Mouse (Mus musculus): Measurements from ENCODE around the gene Zfp317. TPM values are rescaled to one million over a fixed set of nuclear protein-coding genes. Genes with fewer than 3 reads are reported as not detected.
"Not testable (repeated sequence)": the region's sequence is repeated elsewhere in the genome, so short reads cannot be mapped to it uniquely, and the experiment has no call there.

The Zfp317 gene
- polyA plus RNA-seq (2011; ENCODE audit: insufficient read length, low read depth, missing spikeins), result 28.3 and 28.8 TPM in 2 replicates

GRCm38 (mm10) chr9:19621843-19622822 lies at the start of gene Zfp317:
Gene Zfp317, plus strand, starts transcription at chr9:19622102.
- peak; percentile 87 for TF ChIP-seq POLR2A (IDR thresholded peaks at IDR 0.05; ENCODE audit: low read depth, low read length)
- TF ChIP-seq CTCF (IDR thresholded peaks at IDR 0.05; ENCODE audit: borderline replicate concordance, insufficient read depth, low read length), result no peak

DNA sequence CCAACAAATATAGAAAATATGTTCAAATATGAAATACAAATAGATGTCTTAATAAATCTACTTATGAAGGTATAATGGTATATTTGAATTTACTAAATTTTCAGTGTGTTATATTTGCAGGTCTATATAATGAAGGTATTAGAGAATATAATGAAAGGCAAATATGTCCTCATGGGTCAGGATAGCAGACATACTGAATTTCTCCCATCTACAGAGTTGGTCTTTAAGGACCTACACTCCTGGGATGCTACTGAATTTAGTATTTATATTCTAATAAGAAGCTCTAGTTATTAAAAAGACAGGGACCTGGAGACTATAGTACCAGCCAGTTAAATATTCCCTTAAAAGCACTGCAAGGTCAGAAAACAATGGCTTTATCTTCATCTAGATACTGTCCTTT lies 39.6 kb upstream of the Zfp317 start, which contains the start of gene Olfr855:
Olfr855 (plus strand) TSS at position 301 of the 400 bp plus-strand sequence.
- no peaks in the 10 kb centered on the region for H3K4me1 ChIP-seq (ENCODE audit: control insufficient read depth, insufficient read depth, low read length)
- TF ChIP-seq POLR2A (IDR thresholded peaks at IDR 0.05; ENCODE audit: low read depth, low read length) (no peak), CTCF (IDR thresholded peaks at IDR 0.05; ENCODE audit: borderline replicate concordance, insufficient read depth, low read length) (no peak)
- no peak within 1 kb of the TSS for H3K27ac ChIP-seq (ENCODE audit: insufficient read depth, low read length)
- H3K4me3 ChIP-seq (ENCODE audit: insufficient read depth, low read length), result no peak within 1 kb of the TSS

More at GRCm38 (mm10) chr9:19621843-19622822, at the start of gene Zfp317:
- peak within 1 kb of the TSS; percentile 61 for H3K4me3 ChIP-seq (ENCODE audit: insufficient read depth, low read length)
- peak within 1 kb of the TSS; percentile 78 for H3K27ac ChIP-seq (ENCODE audit: insufficient read depth, low read length)
- no peaks in the 10 kb centered on the region for H3K4me1 ChIP-seq (ENCODE audit: control insufficient read depth, insufficient read depth, low read length)

DNA sequence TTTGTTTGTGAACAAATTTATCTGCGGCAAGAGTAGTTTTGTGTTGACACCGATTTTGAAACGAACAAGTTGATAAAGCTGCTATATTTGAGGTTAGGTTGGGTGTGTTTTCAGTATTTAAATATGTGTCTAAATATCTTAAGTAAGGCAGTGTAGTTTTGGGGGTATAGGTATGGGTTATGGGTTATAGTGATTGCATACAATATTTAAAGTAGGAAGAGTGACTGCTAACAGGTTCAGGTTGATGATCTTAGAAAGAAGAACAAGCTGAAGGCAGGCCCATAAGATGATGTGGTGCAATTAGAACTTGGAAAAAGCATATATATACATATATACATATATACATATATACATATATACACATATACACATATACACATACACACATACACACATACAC lies 605 bp upstream of the Zfp317 start:
- Histone ChIP-seq H3K4me3 (ENCODE audit: insufficient read depth, low read length) (no peak overlapping the region), H3K27ac (ENCODE audit: insufficient read depth, low read length) (no peak overlapping the region), H3K4me1 (ENCODE audit: control insufficient read depth, insufficient read depth, low read length) (no peaks in the 10 kb centered on the region)
- TF ChIP-seq CTCF (IDR thresholded peaks at IDR 0.05; ENCODE audit: borderline replicate concordance, insufficient read depth, low read length) (no peak), POLR2A (IDR thresholded peaks at IDR 0.05; ENCODE audit: low read depth, low read length) (no peak)

GRCm38 (mm10) chr9:19629574-19629973 lies 7.7 kb downstream of the Zfp317 start:
- H3K27ac ChIP-seq (ENCODE audit: insufficient read depth, low read length), result no peak overlapping the region
- no peaks in the 10 kb centered on the region for H3K4me1 ChIP-seq (ENCODE audit: control insufficient read depth, insufficient read depth, low read length)
- no peak overlapping the region for H3K4me3 ChIP-seq (ENCODE audit: insufficient read depth, low read length)
- TF ChIP-seq POLR2A (IDR thresholded peaks at IDR 0.05; ENCODE audit: low read depth, low read length) (no peak), CTCF (IDR thresholded peaks at IDR 0.05; ENCODE audit: borderline replicate concordance, insufficient read depth, low read length) (no peak)

- H3K4me3 ChIP-seq (ENCODE audit: insufficient read depth, low read length), result no peak overlapping the region
- no peak overlapping the region for H3K27ac ChIP-seq (ENCODE audit: insufficient read depth, low read length)
- H3K4me1 ChIP-seq (ENCODE audit: control insufficient read depth, insufficient read depth, low read length), result no peaks in the 10 kb centered on the region
- TF ChIP-seq CTCF (IDR thresholded peaks at IDR 0.05; ENCODE audit: borderline replicate concordance, insufficient read depth, low read length) (no peak), POLR2A (IDR thresholded peaks at IDR 0.05; ENCODE audit: low read depth, low read length) (no peak)
These were observed 23.3 kb downstream of the Zfp317 start for GRCm38 (mm10) chr9:19645193-19645592.

DNA sequence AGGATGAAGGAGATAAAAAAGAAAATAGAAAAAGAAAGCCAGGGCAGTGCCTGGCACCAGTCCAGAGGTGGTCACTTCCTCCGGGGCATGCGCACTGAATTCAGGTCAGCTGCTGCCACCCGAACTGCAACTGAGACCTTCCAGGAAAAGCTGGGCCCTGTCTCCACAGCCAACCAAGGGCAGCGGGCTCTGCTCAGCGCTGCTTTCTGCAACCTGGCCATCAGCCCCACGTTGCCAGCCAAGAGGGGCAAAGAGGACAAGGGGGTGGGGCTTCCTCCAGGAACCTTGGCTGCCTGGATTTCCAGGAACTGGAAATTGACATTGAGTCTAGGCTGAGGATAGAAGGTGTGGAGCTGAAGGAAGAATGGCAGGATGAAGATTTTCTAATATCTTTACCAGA lies 68.4 kb downstream of the Zfp317 start:
- Histone ChIP-seq H3K4me3 (ENCODE audit: insufficient read depth, low read length) (no peak overlapping the region), H3K27ac (ENCODE audit: insufficient read depth, low read length) (no peak overlapping the region), H3K4me1 (ENCODE audit: control insufficient read depth, insufficient read depth, low read length) (no peaks in the 10 kb centered on the region)
- TF ChIP-seq POLR2A (IDR thresholded peaks at IDR 0.05; ENCODE audit: low read depth, low read length), result no peak
- TF ChIP-seq CTCF (IDR thresholded peaks at IDR 0.05; ENCODE audit: borderline replicate concordance, insufficient read depth, low read length), result no peak

GRCm38 (mm10) chr9:19691426-19691825 lies 69.5 kb downstream of the Zfp317 start:
- H3K27ac ChIP-seq (ENCODE audit: insufficient read depth, low read length), result no peak overlapping the region
- no peak overlapping the region for H3K4me3 ChIP-seq (ENCODE audit: insufficient read depth, low read length)
- no peak for TF ChIP-seq CTCF (IDR thresholded peaks at IDR 0.05; ENCODE audit: borderline replicate concordance, insufficient read depth, low read length)
- no peak for TF ChIP-seq POLR2A (IDR thresholded peaks at IDR 0.05; ENCODE audit: low read depth, low read length)
- no peaks in the 10 kb centered on the region for H3K4me1 ChIP-seq (ENCODE audit: control insufficient read depth, insufficient read depth, low read length)

GRCm38 (mm10) chr9:19692430-19692829 lies 70.5 kb downstream of the Zfp317 start:
- TF ChIP-seq CTCF (IDR thresholded peaks at IDR 0.05; ENCODE audit: borderline replicate concordance, insufficient read depth, low read length) (no peak), POLR2A (IDR thresholded peaks at IDR 0.05; ENCODE audit: low read depth, low read length) (no peak)
- Histone ChIP-seq H3K4me1 (ENCODE audit: control insufficient read depth, insufficient read depth, low read length) (no peaks in the 10 kb centered on the region), H3K27ac (ENCODE audit: insufficient read depth, low read length) (no peak overlapping the region), H3K4me3 (ENCODE audit: insufficient read depth, low read length) (no peak overlapping the region)

DNA sequence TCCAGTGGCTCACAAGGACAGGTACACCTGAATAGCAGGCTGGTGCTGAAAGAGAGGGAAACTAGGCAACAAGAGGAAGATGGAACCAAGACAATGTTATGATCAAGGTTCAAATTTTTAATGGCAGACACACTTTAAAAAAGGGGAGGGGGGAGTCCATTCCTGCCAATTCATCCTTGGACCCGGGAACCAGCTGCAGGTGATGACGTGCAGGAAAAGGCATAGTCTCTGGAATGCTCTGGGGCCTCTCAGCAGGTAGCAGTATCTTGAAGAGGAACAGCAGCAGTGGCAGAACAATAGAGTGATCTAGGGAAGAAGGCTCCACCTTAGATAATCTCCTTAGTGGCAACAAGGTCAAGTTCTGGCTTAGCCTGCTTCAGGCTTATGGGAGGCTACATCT lies 72.4 kb downstream of the Zfp317 start:
- not testable (repeated sequence) for H3K27ac ChIP-seq (ENCODE audit: insufficient read depth, low read length); H3K4me1 ChIP-seq (ENCODE audit: control insufficient read depth, insufficient read depth, low read length); H3K4me3 ChIP-seq (ENCODE audit: insufficient read depth, low read length)

DNA sequence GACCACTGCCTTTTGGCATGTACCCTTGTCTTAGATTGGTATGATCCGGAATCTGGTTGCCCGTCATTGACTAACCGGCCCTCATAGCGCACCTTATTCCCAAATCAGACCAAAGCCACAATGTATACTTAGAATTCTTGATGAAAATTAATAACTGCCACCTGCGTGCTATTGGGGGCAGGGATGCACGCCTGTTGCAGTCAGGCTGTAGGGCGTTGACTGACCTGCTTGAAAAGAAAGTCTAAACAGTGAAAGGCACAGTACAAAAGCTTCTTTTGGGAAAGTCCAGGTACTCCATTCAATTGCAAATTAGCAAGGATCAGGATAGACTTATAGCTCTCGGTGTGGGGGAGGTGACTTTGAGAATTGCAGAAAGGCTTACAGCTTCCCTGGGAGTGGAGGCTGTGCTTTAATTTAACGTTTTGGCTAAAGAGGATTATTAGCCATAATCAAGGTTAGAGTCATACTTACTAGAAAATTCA lies 73.0 kb downstream of the Zfp317 start:
- H3K4me1 ChIP-seq (ENCODE audit: control insufficient read depth, insufficient read depth, low read length); H3K27ac ChIP-seq (ENCODE audit: insufficient read depth, low read length): not testable (repeated sequence)

More for the DNA sequence above, 73.0 kb downstream of the Zfp317 start:
- H3K4me3 ChIP-seq (ENCODE audit: insufficient read depth, low read length), result not testable (repeated sequence)

Other genes starting within 250 kb of the Zfp317 start
- gene Olfr847, start 243.4 kb upstream of the Zfp317 start, polyA plus RNA-seq (2011; ENCODE audit: insufficient read length, low read depth, missing spikeins), result not detected in 2 replicates
- not detected in 2 replicates for gene Olfr849, start 181.8 kb upstream of the Zfp317 start, polyA plus RNA-seq (2011; ENCODE audit: insufficient read length, low read depth, missing spikeins)
- gene Olfr850, start 143.9 kb upstream of the Zfp317 start, polyA plus RNA-seq (2011; ENCODE audit: insufficient read length, low read depth, missing spikeins), result not detected in 2 replicates
- gene Olfr851, start 128.8 kb upstream of the Zfp317 start, polyA plus RNA-seq (2011; ENCODE audit: insufficient read length, low read depth, missing spikeins), result not detected in 2 replicates
- not detected in 2 replicates for gene Olfr853, start 81.0 kb upstream of the Zfp317 start, polyA plus RNA-seq (2011; ENCODE audit: insufficient read length, low read depth, missing spikeins)
- not detected in 2 replicates for gene Olfr854, start 54.7 kb upstream of the Zfp317 start, polyA plus RNA-seq (2011; ENCODE audit: insufficient read length, low read depth, missing spikeins)
- gene Olfr855, start 39.5 kb upstream of the Zfp317 start, polyA plus RNA-seq (2011; ENCODE audit: insufficient read length, low read depth, missing spikeins), result not detected in 2 replicates
- not detected in 2 replicates for gene Olfr857, start 87.3 kb downstream of the Zfp317 start, polyA plus RNA-seq (2011; ENCODE audit: insufficient read length, low read depth, missing spikeins)
- gene Olfr58, start 158.2 kb downstream of the Zfp317 start, polyA plus RNA-seq (2011; ENCODE audit: insufficient read length, low read depth, missing spikeins), result not detected in 2 replicates
- gene Olfr859, start 182.8 kb downstream of the Zfp317 start, polyA plus RNA-seq (2011; ENCODE audit: insufficient read length, low read depth, missing spikeins), result not detected in 2 replicates
- gene Olfr860, start 227.6 kb downstream of the Zfp317 start, polyA plus RNA-seq (2011; ENCODE audit: insufficient read length, low read depth, missing spikeins), result not detected in 2 replicates

Measured in embryonic fibroblast, embryonic 13.5 days (primary cell).